Mouse (Mus musculus): ENCODE measurements around the gene Ubtd2.

DNA sequence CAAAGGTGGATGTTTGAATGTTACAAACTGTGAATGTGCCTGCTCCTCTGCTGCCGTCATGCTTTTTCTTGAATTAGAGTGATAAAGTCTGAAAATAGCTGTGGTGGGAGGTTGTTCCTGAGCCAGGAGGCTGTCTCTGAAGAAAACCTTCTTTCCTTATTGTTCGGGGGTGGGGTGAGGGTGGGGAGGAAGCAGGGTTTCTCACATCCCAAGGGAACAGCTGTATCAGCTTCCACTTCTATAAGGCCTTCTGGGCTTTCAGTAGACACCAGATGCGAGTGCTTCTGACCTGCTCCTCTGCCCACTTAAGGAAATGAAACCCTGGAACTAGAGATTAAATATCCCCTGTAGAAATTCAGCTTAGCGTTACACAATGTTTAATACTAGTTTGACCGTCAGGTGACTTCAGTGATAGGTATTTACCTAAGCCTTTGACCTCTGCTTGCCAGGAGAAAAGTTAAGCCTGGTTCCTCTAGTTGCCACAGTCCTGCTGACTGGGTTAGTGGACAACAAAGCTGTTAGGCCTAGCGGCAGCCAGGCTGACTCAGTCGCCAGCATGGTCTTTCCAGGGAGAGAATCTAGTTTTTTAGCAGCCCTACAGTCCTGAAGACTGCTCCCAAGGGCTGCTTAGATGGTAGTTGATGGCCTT lies 50.0 kb downstream of the Ubtd2 start:
- no peak for TF ChIP-seq CTCF (IDR thresholded peaks at IDR 0.05)
- no peak for TF ChIP-seq EP300 (IDR thresholded peaks at IDR 0.05)

Measured in lung, postnatal 0 days (tissue).